ENCODE assay signal across 8 mouse cellular contexts in genomic region chr6:29178888-29179658, GRCm38 (mm10). TPM values are rescaled to one million over a fixed set of nuclear protein-coding genes. Genes with fewer than 3 reads are reported as not detected.
DNase-seq lines count a peak whose midpoint lies in the region; ATAC-seq lines count a peak whose summit lies in the region.

Gene Prrt4, minus strand, starts transcription at chr6:29179584.

- H3K27ac ChIP-seq in hindbrain, embryonic 15.5 days (replicated peaks), result peak within 1 kb of the TSS; percentile 93

- under 1% methylated on average over 64 of the region's 79 CpGs for WGBS in hindbrain, embryonic 15.5 days

- H3K27me3 ChIP-seq in hindbrain, embryonic 15.5 days, result peaks cover 3% of the 10 kb centered on the region

- peak within 1 kb of the TSS; percentile 89 for H3K4me2 ChIP-seq in hindbrain, embryonic 15.5 days

- peak; percentile 82 for ATAC-seq in hindbrain, embryonic 15.5 days (ENCODE audit: low FRiP score, low read depth)

- no peaks in the 10 kb centered on the region for H3K9me3 ChIP-seq in hindbrain, embryonic 15.5 days

- no peaks in the 10 kb centered on the region; the same call in 1 of the 2 replicates for H3K36me3 ChIP-seq in hindbrain, embryonic 15.5 days

- H3K4me1 ChIP-seq in hindbrain, embryonic 15.5 days (replicated peaks), result peaks cover 19% of the 10 kb centered on the region

- peak; percentile 52 to 67 for DNase-seq in adrenal gland, adult 18-20 months (ENCODE audit: low spot score in 2 of 2)
- peak; percentile 71 to 72 for DNase-seq in cerebellum, postnatal 14 days
- DNase-seq in gastrocnemius, adult 18-20 months (ENCODE audit: low spot score), result peak; percentile 30
- peak; percentile 62 for DNase-seq in left cerebral cortex, adult 11 months (ENCODE audit: low spot score)
- DNase-seq in lung, postnatal 36 days, result peak; percentile 47
- DNase-seq in right cerebral cortex, postnatal 14 days, result peak; percentile 66
- no peak for DNase-seq in natural killer cell, adult 2 months (ENCODE audit: low spot score in 2 of 2)

- H3K4me3 ChIP-seq in hindbrain, embryonic 15.5 days, result peak within 1 kb of the TSS; percentile 69

- peak within 1 kb of the TSS; percentile 88 for H3K9ac ChIP-seq in hindbrain, embryonic 15.5 days

RNA-seq across cellular contexts. Expression of gene Prrt4, which starts in this region (rescaled TPM):
- 1 to 10 TPM; 1.3 to 3.9 TPM for total RNA-seq in adrenal gland, adult 18-20 months (2021)
- total RNA-seq in gastrocnemius, adult 18-20 months (2021), result under 1 TPM; 0.30 to 1.00 TPM
- 11.6 and 13.6 TPM in 2 replicates for polyA plus RNA-seq in hindbrain, embryonic 15.5 days (2015; fragmentation: Nextera tagmentation; extraction: Ambion mirVana)

Comparison
In these comparisons a context has a peak if more than half of its experiments do, and no peak if none do; other contexts are left out.
1. Peak in DNase-seq in gastrocnemius, adult 18-20 months; RNA of the gene not detected or under 1 TPM.
2. DNase-seq: peak in adrenal gland, adult 18-20 months (2 of 2), cerebellum, postnatal 14 days (2 of 2), left cerebral cortex, adult 11 months (single experiment), lung, postnatal 36 days (single experiment) and right cerebral cortex, postnatal 14 days (single experiment); none in natural killer cell, adult 2 months (0 of 2).